Mouse (Mus musculus) bone marrow, adult 2 months (tissue): ENCODE data around the gene Snrnp35.

Experiments used
- CTCF ChIP-seq: fragments of 200-500 bp; IDR thresholded peaks from 2 replicates; pipeline ENCODE4 v1.5.1; 2011; ENCODE audit warnings: low read length, control low read depth; ENCODE audit not compliant: control insufficient read depth, insufficient read depth
- POLR2A ChIP-seq: fragments of 200-500 bp; IDR thresholded peaks from 2 replicates; pipeline ENCODE4 v1.6.1; 2011; ENCODE audit warnings: low read depth, mild to moderate bottlenecking, control low read depth, low read length, borderline replicate concordance; ENCODE audit not compliant: control insufficient read depth

DNA sequence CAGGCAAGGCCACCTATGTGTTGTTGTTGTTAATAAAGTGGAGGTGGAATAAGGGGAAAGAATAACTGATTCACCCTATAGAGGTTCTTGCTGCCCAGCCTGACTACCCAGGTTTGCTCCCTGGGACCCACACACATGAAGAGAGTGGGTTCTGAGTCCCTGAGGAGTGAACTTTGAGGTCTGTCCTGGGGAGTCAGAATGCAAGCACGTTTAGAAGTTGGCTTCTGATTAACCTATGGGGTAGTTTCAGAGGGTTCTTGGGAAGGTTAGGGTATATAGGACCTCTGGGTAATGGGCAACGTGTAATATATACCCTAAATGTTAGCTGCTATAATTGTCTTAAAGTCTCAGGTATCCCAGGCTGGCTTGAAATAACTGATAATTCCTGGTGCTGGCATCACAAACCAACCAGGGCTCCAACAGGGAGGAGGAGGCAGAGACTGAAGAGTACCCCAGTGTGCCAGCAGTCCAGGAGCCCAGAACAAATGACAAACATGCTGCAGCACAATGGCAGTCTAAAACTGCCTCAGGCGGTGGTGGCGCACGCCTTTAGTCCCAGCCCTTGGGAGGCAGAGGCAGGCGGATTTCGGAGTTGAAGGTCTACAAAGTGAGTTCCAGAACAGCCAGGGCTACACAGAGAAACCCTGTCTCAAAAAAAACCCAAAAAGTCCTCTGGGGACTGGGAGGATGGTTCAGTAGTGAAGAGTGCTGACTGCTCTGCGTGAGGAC lies 20.5 kb upstream of the Snrnp35 start:
- no peak for TF ChIP-seq CTCF
- TF ChIP-seq POLR2A: no peak
